Mouse (Mus musculus): ENCODE results near the gene Nod1.
"Not testable (repeated sequence)": the region's sequence is repeated elsewhere in the genome, so short reads cannot be mapped to it uniquely, and the experiment has no call there.

Nod1 gene

GRCm38 (mm10) chr6:54979426-54979825 lies 7.0 kb upstream of the Nod1 start:
- no peak for DNase-seq (ENCODE audit: low spot score in 2 of 2)

GRCm38 (mm10) chr6:54975616-54976015 lies 3.2 kb upstream of the Nod1 start:
- no peak for DNase-seq (ENCODE audit: low spot score in 2 of 2)

GRCm38 (mm10) chr6:54974501-54974900 lies 2.1 kb upstream of the Nod1 start:
- no peak for DNase-seq (ENCODE audit: low spot score in 2 of 2)

- no peak for DNase-seq (ENCODE audit: low spot score in 2 of 2)
Measured at GRCm38 (mm10) chr6:54972929-54973211, 458 bp upstream of the Nod1 start.

- DNase-seq (ENCODE audit: low spot score in 2 of 2): no peak
Measured at GRCm38 (mm10) chr6:54971731-54972110, 691 bp downstream of the Nod1 start.

- DNase-seq (ENCODE audit: low spot score in 2 of 2): no peak
Measured at GRCm38 (mm10) chr6:54970506-54970905, 1.9 kb downstream of the Nod1 start.

- no peak for DNase-seq (ENCODE audit: low spot score in 2 of 2)
Measured at GRCm38 (mm10) chr6:54969801-54970200, 2.6 kb downstream of the Nod1 start.

GRCm38 (mm10) chr6:54967591-54967990 lies 4.8 kb downstream of the Nod1 start:
- no peak for DNase-seq (ENCODE audit: low spot score in 2 of 2)

GRCm38 (mm10) chr6:54965234-54965633 lies 7.2 kb downstream of the Nod1 start:
- DNase-seq (ENCODE audit: low spot score in 2 of 2): no peak

GRCm38 (mm10) chr6:54964755-54965154 lies 7.7 kb downstream of the Nod1 start:
- DNase-seq (ENCODE audit: low spot score in 2 of 2): no peak

- no peak for DNase-seq (ENCODE audit: low spot score in 2 of 2)
Measured at GRCm38 (mm10) chr6:54963599-54963998, 8.8 kb downstream of the Nod1 start.

- DNase-seq (ENCODE audit: low spot score in 2 of 2): no peak
Measured at GRCm38 (mm10) chr6:54957655-54958054, 14.8 kb downstream of the Nod1 start.

- no peak for DNase-seq (ENCODE audit: low spot score in 2 of 2)
Measured at GRCm38 (mm10) chr6:54956425-54956824, 16.0 kb downstream of the Nod1 start.

GRCm38 (mm10) chr6:54955949-54956348 lies 16.5 kb downstream of the Nod1 start:
- no peak for DNase-seq (ENCODE audit: low spot score in 2 of 2)

- no peak for DNase-seq (ENCODE audit: low spot score in 2 of 2)
Measured at GRCm38 (mm10) chr6:54954659-54955414, 17.6 kb downstream of the Nod1 start.

- not testable (repeated sequence) for DNase-seq (ENCODE audit: low spot score in 2 of 2)
Measured at GRCm38 (mm10) chr6:54953399-54953798, 19.0 kb downstream of the Nod1 start.

GRCm38 (mm10) chr6:54952542-54952941 lies 19.9 kb downstream of the Nod1 start:
- no peak for DNase-seq (ENCODE audit: low spot score in 2 of 2)

GRCm38 (mm10) chr6:54948682-54949081 lies 23.7 kb downstream of the Nod1 start:
- DNase-seq (ENCODE audit: low spot score in 2 of 2): no peak

GRCm38 (mm10) chr6:54946241-54946953 lies 26.0 kb downstream of the Nod1 start:
- DNase-seq (ENCODE audit: low spot score in 2 of 2): no peak

GRCm38 (mm10) chr6:54944551-54944950 lies 27.9 kb downstream of the Nod1 start:
- no peak for DNase-seq (ENCODE audit: low spot score in 2 of 2)

- no peak for DNase-seq (ENCODE audit: low spot score in 2 of 2)
Measured at GRCm38 (mm10) chr6:54943753-54944152, 28.7 kb downstream of the Nod1 start.

GRCm38 (mm10) chr6:54943292-54943691 lies 29.1 kb downstream of the Nod1 start:
- DNase-seq (ENCODE audit: low spot score in 2 of 2): no peak

GRCm38 (mm10) chr6:54941149-54941548 lies 31.3 kb downstream of the Nod1 start:
- DNase-seq (ENCODE audit: low spot score in 2 of 2): no peak

- no peak for DNase-seq (ENCODE audit: low spot score in 2 of 2)
Measured at GRCm38 (mm10) chr6:54940126-54940525, 32.3 kb downstream of the Nod1 start.
